Mouse (Mus musculus): Measurements from ENCODE around the gene Nucks1. TPM values are rescaled to one million over a fixed set of nuclear protein-coding genes. Genes with fewer than 3 reads are reported as not detected.

Gene Nucks1
- polyA plus RNA-seq, 1 experiment from 2014 or later, result 53.2 TPM

- Histone ChIP-seq H3K9ac (ENCODE audit: low read depth, low read length) (no peak overlapping the region), H3K4me3 (ENCODE audit: low read depth, low read length) (no peak overlapping the region), H3K9me3 (ENCODE audit: control insufficient read depth, low read length) (no peaks in the 10 kb centered on the region), H3K4me1 (replicated peaks; ENCODE audit: control insufficient read depth, insufficient read depth, low read length) (peaks cover 7% of the 10 kb centered on the region; the same call in 1 of the 2 replicates), H3K36me3 (ENCODE audit: control insufficient read depth, insufficient read depth, low read length) (no peaks in the 10 kb centered on the region), H3K27me3 (replicated peaks; ENCODE audit: control insufficient read depth, insufficient read depth, low read length) (peaks cover 11% of the 10 kb centered on the region; the same call in 1 of the 2 replicates), H3K27ac (ENCODE audit: low read depth, low read length) (no peak overlapping the region), H3K4me2 (no peak overlapping the region)
- WGBS, result 59% methylated on average over 12 of the region's 12 CpGs
- DNase-seq (ENCODE audit: low spot score) (no peak), ATAC-seq (replicated peaks; ENCODE audit: low FRiP score) (no peak)
Observed at GRCm38 (mm10) chr1:131954242-131954865, 44.0 kb downstream of the Nucks1 start.

- Histone ChIP-seq H3K27me3 (replicated peaks; ENCODE audit: control insufficient read depth, insufficient read depth, low read length) (peaks cover 14% of the 10 kb centered on the region), H3K9ac (ENCODE audit: low read depth, low read length) (no peak overlapping the region), H3K27ac (ENCODE audit: low read depth, low read length) (no peak overlapping the region), H3K4me3 (ENCODE audit: low read depth, low read length) (no peak overlapping the region), H3K4me2 (no peak overlapping the region), H3K9me3 (ENCODE audit: control insufficient read depth, low read length) (no peaks in the 10 kb centered on the region), H3K4me1 (replicated peaks; ENCODE audit: control insufficient read depth, insufficient read depth, low read length) (peaks cover 7% of the 10 kb centered on the region; the same call in 1 of the 2 replicates), H3K36me3 (ENCODE audit: control insufficient read depth, insufficient read depth, low read length) (no peaks in the 10 kb centered on the region)
- ATAC-seq (replicated peaks; ENCODE audit: low FRiP score), result no peak
- WGBS, result 45% methylated on average over 3 of the region's 3 CpGs
- DNase-seq (ENCODE audit: low spot score), result no peak
Observed at GRCm38 (mm10) chr1:131955131-131955757, 44.9 kb downstream of the Nucks1 start.

- H3K4me3 ChIP-seq (ENCODE audit: low read depth, low read length), result no peak overlapping the region
- 70% methylated on average over 5 of the region's 5 CpGs for WGBS
- H3K27ac ChIP-seq (ENCODE audit: low read depth, low read length), result no peak overlapping the region
- ATAC-seq (replicated peaks; ENCODE audit: low FRiP score) (no peak), DNase-seq (ENCODE audit: low spot score) (no peak)
- H3K4me1 ChIP-seq (replicated peaks; ENCODE audit: control insufficient read depth, insufficient read depth, low read length), result peaks cover 7% of the 10 kb centered on the region; the same call in 1 of the 2 replicates
- H3K4me2 ChIP-seq, result no peak overlapping the region
- no peaks in the 10 kb centered on the region for H3K9me3 ChIP-seq (ENCODE audit: control insufficient read depth, low read length)
- no peaks in the 10 kb centered on the region for H3K36me3 ChIP-seq (ENCODE audit: control insufficient read depth, insufficient read depth, low read length)
- peaks cover 28% of the 10 kb centered on the region for H3K27me3 ChIP-seq (replicated peaks; ENCODE audit: control insufficient read depth, insufficient read depth, low read length)
- no peak overlapping the region for H3K9ac ChIP-seq (ENCODE audit: low read depth, low read length)
Observed at GRCm38 (mm10) chr1:131957416-131957815, 47.1 kb downstream of the Nucks1 start.

- H3K27me3 ChIP-seq (replicated peaks; ENCODE audit: control insufficient read depth, insufficient read depth, low read length), result peaks cover 43% of the 10 kb centered on the region
Observed at GRCm38 (mm10) chr1:131961004-131961403, 50.7 kb downstream of the Nucks1 start.

GRCm38 (mm10) chr1:131962606-131963084 is 52.3 kb downstream of the Nucks1 start, which contains the start of gene Slc45a3:
TSS of gene Slc45a3 (plus strand) at chr1:131962967.
- Histone ChIP-seq H3K9me3 (ENCODE audit: control insufficient read depth, low read length) (no peaks in the 10 kb centered on the region), H3K4me2 (peak within 1 kb of the TSS; percentile 93), H3K4me3 (ENCODE audit: low read depth, low read length) (peak within 1 kb of the TSS; percentile 57), H3K36me3 (ENCODE audit: control insufficient read depth, insufficient read depth, low read length) (no peaks in the 10 kb centered on the region), H3K9ac (ENCODE audit: low read depth, low read length) (peak within 1 kb of the TSS; percentile 49), H3K4me1 (replicated peaks; ENCODE audit: control insufficient read depth, insufficient read depth, low read length) (peaks cover 8% of the 10 kb centered on the region), H3K27ac (ENCODE audit: low read depth, low read length) (no peak within 1 kb of the TSS), H3K27me3 (replicated peaks; ENCODE audit: control insufficient read depth, insufficient read depth, low read length) (peaks cover 43% of the 10 kb centered on the region)
- 1% methylated on average over 33 of the region's 35 CpGs for WGBS
- peak; percentile 47 for ATAC-seq (replicated peaks; ENCODE audit: low FRiP score)
- DNase-seq (ENCODE audit: low spot score), result peak; percentile 60

More at GRCm38 (mm10) chr1:131961004-131961403, 50.7 kb downstream of the Nucks1 start:
- Histone ChIP-seq H3K9me3 (ENCODE audit: control insufficient read depth, low read length) (no peaks in the 10 kb centered on the region), H3K4me1 (replicated peaks; ENCODE audit: control insufficient read depth, insufficient read depth, low read length) (peaks cover 8% of the 10 kb centered on the region), H3K27ac (ENCODE audit: low read depth, low read length) (no peak overlapping the region), H3K36me3 (ENCODE audit: control insufficient read depth, insufficient read depth, low read length) (no peaks in the 10 kb centered on the region), H3K9ac (ENCODE audit: low read depth, low read length) (no peak overlapping the region), H3K4me3 (ENCODE audit: low read depth, low read length) (no peak overlapping the region), H3K4me2 (no peak overlapping the region)
- no peak for DNase-seq (ENCODE audit: low spot score)
- ATAC-seq (replicated peaks; ENCODE audit: low FRiP score), result no peak
- WGBS, result 56% methylated on average over 2 of the region's 2 CpGs

- peaks cover 43% of the 10 kb centered on the region for H3K27me3 ChIP-seq (replicated peaks; ENCODE audit: control insufficient read depth, insufficient read depth, low read length)
- H3K4me3 ChIP-seq (ENCODE audit: low read depth, low read length), result peak overlapping the region; percentile 57
- no peak for DNase-seq (ENCODE audit: low spot score)
Observed at GRCm38 (mm10) chr1:131963085-131963951, 53.0 kb downstream of the Nucks1 start.

GRCm38 (mm10) chr1:131964100-131964499 is 53.8 kb downstream of the Nucks1 start:
- peaks cover 43% of the 10 kb centered on the region for H3K27me3 ChIP-seq (replicated peaks; ENCODE audit: control insufficient read depth, insufficient read depth, low read length)
- no peak overlapping the region for H3K9ac ChIP-seq (ENCODE audit: low read depth, low read length)
- DNase-seq (ENCODE audit: low spot score), result no peak
- H3K27ac ChIP-seq (ENCODE audit: low read depth, low read length), result no peak overlapping the region
- H3K4me3 ChIP-seq (ENCODE audit: low read depth, low read length), result peak overlapping the region; percentile 57
- 27% methylated on average over 5 of the region's 5 CpGs for WGBS
- ATAC-seq (replicated peaks; ENCODE audit: low FRiP score), result no peak
- peaks cover 8% of the 10 kb centered on the region for H3K4me1 ChIP-seq (replicated peaks; ENCODE audit: control insufficient read depth, insufficient read depth, low read length)
- H3K9me3 ChIP-seq (ENCODE audit: control insufficient read depth, low read length), result no peaks in the 10 kb centered on the region
- H3K4me2 ChIP-seq, result peak overlapping the region; percentile 93
- H3K36me3 ChIP-seq (ENCODE audit: control insufficient read depth, insufficient read depth, low read length), result no peaks in the 10 kb centered on the region

More at GRCm38 (mm10) chr1:131963085-131963951, 53.0 kb downstream of the Nucks1 start:
- ATAC-seq (replicated peaks; ENCODE audit: low FRiP score), result peak; percentile 30; the same call in 1 of the 2 replicates
- Histone ChIP-seq H3K9me3 (ENCODE audit: control insufficient read depth, low read length) (no peaks in the 10 kb centered on the region), H3K9ac (ENCODE audit: low read depth, low read length) (peak overlapping the region; percentile 49), H3K4me2 (peak overlapping the region; percentile 93), H3K4me1 (replicated peaks; ENCODE audit: control insufficient read depth, insufficient read depth, low read length) (peaks cover 8% of the 10 kb centered on the region), H3K36me3 (ENCODE audit: control insufficient read depth, insufficient read depth, low read length) (no peaks in the 10 kb centered on the region), H3K27ac (ENCODE audit: low read depth, low read length) (no peak overlapping the region)
- whole genome bisulfite sequencing, result under 1% methylated on average over 73 of the region's 76 CpGs

GRCm38 (mm10) chr1:131964580-131964979 is 54.2 kb downstream of the Nucks1 start:
- 73% methylated on average over 7 of the region's 7 CpGs for WGBS
- Histone ChIP-seq H3K9me3 (ENCODE audit: control insufficient read depth, low read length) (no peaks in the 10 kb centered on the region), H3K9ac (ENCODE audit: low read depth, low read length) (no peak overlapping the region), H3K4me3 (ENCODE audit: low read depth, low read length) (no peak overlapping the region), H3K27ac (ENCODE audit: low read depth, low read length) (no peak overlapping the region), H3K4me2 (peak overlapping the region; percentile 93; the same call in 1 of the 2 replicates), H3K27me3 (replicated peaks; ENCODE audit: control insufficient read depth, insufficient read depth, low read length) (peaks cover 42% of the 10 kb centered on the region), H3K36me3 (ENCODE audit: control insufficient read depth, insufficient read depth, low read length) (no peaks in the 10 kb centered on the region), H3K4me1 (replicated peaks; ENCODE audit: control insufficient read depth, insufficient read depth, low read length) (peaks cover 8% of the 10 kb centered on the region)
- DNase-seq (ENCODE audit: low spot score) (no peak), ATAC-seq (replicated peaks; ENCODE audit: low FRiP score) (no peak)

Measured in liver, embryonic 11.5 days (tissue).